Mouse (Mus musculus) liver, embryonic 13.5 days (tissue): Measurements from ENCODE around the gene Ess2. TPM values are rescaled to one million over a fixed set of nuclear protein-coding genes. Genes with fewer than 3 reads are reported as not detected.
A peak's percentile ranks its signal among the peaks of the same experiment; 100 is the strongest.
"Not testable (repeated sequence)": the region's sequence is repeated elsewhere in the genome, so short reads cannot be mapped to it uniquely, and the experiment has no call there.

Experiments used
- ATAC-seq: fragments of 200-750 bp; cut with Nextera tagmentation; 2 replicates; pipeline ENCODE4 v1.8.0; 2017; ENCODE audit warnings: low read depth, mild to moderate bottlenecking, moderate number of reproducible peaks, moderate library complexity
- DNase-seq: peaks from one replicate; pipeline ENCODE4 v3.0.0; 2022
- H3K27ac ChIP-seq: fragments of 300-500 bp; sonication (generic); 2 replicates; pipeline ENCODE4 v1.5.1; 2015; ENCODE audit warnings: moderate library complexity, mild to moderate bottlenecking, inconsistent platforms
- H3K27me3 ChIP-seq: fragments of 300-500 bp; sonication (generic); 2 replicates; pipeline ENCODE4 v1.6.1; 2015; ENCODE audit warnings: mild to moderate bottlenecking, inconsistent platforms
- H3K36me3 ChIP-seq: fragments of 300-500 bp; sonication (generic); 2 replicates; pipeline ENCODE4 v1.6.1; 2015; ENCODE audit warnings: mild to moderate bottlenecking, inconsistent platforms
- H3K4me1 ChIP-seq: fragments of 300-500 bp; sonication (generic); replicated peaks from 2 replicates; pipeline ENCODE4 v1.6.1; 2015; ENCODE audit warnings: inconsistent platforms
- H3K4me2 ChIP-seq: fragments of 300-500 bp; sonication (generic); 2 replicates; pipeline ENCODE4 v1.6.1; 2015; ENCODE audit warnings: inconsistent platforms, mild to moderate bottlenecking, moderate library complexity
- H3K4me3 ChIP-seq: fragments of 300-500 bp; sonication (generic); replicated peaks from 2 replicates; pipeline ENCODE4 v1.5.1; 2015; ENCODE audit warnings: mild to moderate bottlenecking, inconsistent platforms
- H3K9ac ChIP-seq: fragments of 300-500 bp; sonication (generic); 2 replicates; pipeline ENCODE4 v1.6.1; 2015; ENCODE audit warnings: mild to moderate bottlenecking, inconsistent platforms
- H3K9me3 ChIP-seq: fragments of 300-500 bp; sonication (generic); replicated peaks from 2 replicates; pipeline ENCODE4 v1.6.1; 2016; ENCODE audit warnings: inconsistent platforms
- WGBS: fragments of 180-500 bp; shearing (Covaris S2); methylation state at CpG from one replicate; pipeline ENCODE4 v1.1.7; 2015; ENCODE audit not compliant: insufficient replicate concordance; 5-methylcytosine and 5-hydroxymethylcytosine counted together
- polyA plus RNA-seq: library from polyadenylated mRNA; unstranded; fragments of >200 nt; fragmentation: Nextera tagmentation; extraction: Ambion mirVana; gene quantifications from 2 replicates; pipeline ENCODE4 v1.2.1, GENCODE M21; 2015

The Ess2 gene
- 11.7 and 11.8 TPM in 2 replicates for polyA plus RNA-seq

GRCm38 (mm10) chr16:17911052-17911595 is at the start of gene Ess2:
Gene Ess2, minus strand, starts transcription at chr16:17911348.
- peak; percentile 84 for DNase-seq

GRCm38 (mm10) chr16:17956052-17956638 is 45.0 kb upstream of the Ess2 start:
- H3K4me3 ChIP-seq, DNase-seq, ATAC-seq, H3K27ac ChIP-seq, H3K4me2 ChIP-seq, H3K4me1 ChIP-seq, H3K9me3 ChIP-seq, H3K27me3 ChIP-seq, H3K9ac ChIP-seq, H3K36me3 ChIP-seq: not testable (repeated sequence)
- WGBS: 91% methylated on average over 17 of the region's 17 CpGs

More at GRCm38 (mm10) chr16:17911052-17911595, at the start of gene Ess2:
- peaks cover 25% of the 10 kb centered on the region for H3K4me1 ChIP-seq
- H3K4me3 ChIP-seq: peak within 1 kb of the TSS; percentile 74
- under 1% methylated on average over 35 of the region's 35 CpGs for WGBS
- H3K27me3 ChIP-seq: peaks cover 46% of the 10 kb centered on the region
- H3K4me2 ChIP-seq: peak within 1 kb of the TSS; percentile 87
- peak within 1 kb of the TSS; percentile 77 for H3K9ac ChIP-seq
- ATAC-seq: peak; percentile 90
- no peaks in the 10 kb centered on the region for H3K9me3 ChIP-seq
- H3K36me3 ChIP-seq: peaks cover 33% of the 10 kb centered on the region
- peak within 1 kb of the TSS; percentile 57 for H3K27ac ChIP-seq

GRCm38 (mm10) chr16:17951618-17952017 is 40.5 kb upstream of the Ess2 start:
- H3K4me3 ChIP-seq: no peak overlapping the region
- no peak for DNase-seq
- H3K4me2 ChIP-seq: no peak overlapping the region
- no peak overlapping the region for H3K9ac ChIP-seq
- H3K36me3 ChIP-seq: no peaks in the 10 kb centered on the region
- no peaks in the 10 kb centered on the region for H3K4me1 ChIP-seq
- H3K27ac ChIP-seq: no peak overlapping the region
- no peak for ATAC-seq
- no peaks in the 10 kb centered on the region for H3K9me3 ChIP-seq
- H3K27me3 ChIP-seq: no peaks in the 10 kb centered on the region
- 39% methylated on average over 4 of the region's 4 CpGs for WGBS

GRCm38 (mm10) chr16:17950068-17950467 is 38.9 kb upstream of the Ess2 start:
- DNase-seq (no peak), ATAC-seq (no peak)
- 67% methylated on average over 4 of the region's 4 CpGs for WGBS
- H3K4me1 ChIP-seq: no peaks in the 10 kb centered on the region
- no peaks in the 10 kb centered on the region for H3K36me3 ChIP-seq
- no peaks in the 10 kb centered on the region for H3K9me3 ChIP-seq
- no peak overlapping the region for H3K4me2 ChIP-seq
- H3K27me3 ChIP-seq: no peaks in the 10 kb centered on the region
- H3K9ac ChIP-seq: no peak overlapping the region
- no peak overlapping the region for H3K4me3 ChIP-seq
- H3K27ac ChIP-seq: no peak overlapping the region

GRCm38 (mm10) chr16:17949421-17949877 is 38.3 kb upstream of the Ess2 start:
- no peak overlapping the region for H3K4me2 ChIP-seq
- H3K4me1 ChIP-seq: no peaks in the 10 kb centered on the region
- H3K27me3 ChIP-seq: no peaks in the 10 kb centered on the region
- H3K27ac ChIP-seq: no peak overlapping the region
- DNase-seq: no peak
- ATAC-seq: no peak
- H3K36me3 ChIP-seq: no peaks in the 10 kb centered on the region
- 37% methylated on average over 2 of the region's 2 CpGs for WGBS
- H3K9me3 ChIP-seq: no peaks in the 10 kb centered on the region
- H3K4me3 ChIP-seq: no peak overlapping the region
- no peak overlapping the region for H3K9ac ChIP-seq

GRCm38 (mm10) chr16:17945081-17945831 is 34.1 kb upstream of the Ess2 start:
- Histone ChIP-seq H3K27me3 (no peaks in the 10 kb centered on the region), H3K9me3 (no peaks in the 10 kb centered on the region), H3K36me3 (no peaks in the 10 kb centered on the region), H3K4me2 (no peak overlapping the region), H3K9ac (no peak overlapping the region), H3K27ac (no peak overlapping the region), H3K4me1 (no peaks in the 10 kb centered on the region), H3K4me3 (no peak overlapping the region)
- WGBS: 49% methylated on average over 7 of the region's 7 CpGs
- DNase-seq: no peak
- no peak for ATAC-seq

GRCm38 (mm10) chr16:17943466-17943865 is 32.3 kb upstream of the Ess2 start:
- Histone ChIP-seq H3K4me2 (no peak overlapping the region), H3K27ac (no peak overlapping the region), H3K9me3 (no peaks in the 10 kb centered on the region), H3K27me3 (no peaks in the 10 kb centered on the region), H3K9ac (no peak overlapping the region), H3K4me1 (peaks cover 15% of the 10 kb centered on the region), H3K4me3 (no peak overlapping the region), H3K36me3 (no peaks in the 10 kb centered on the region)
- WGBS: 60% methylated on average over 8 of the region's 8 CpGs
- DNase-seq (no peak), ATAC-seq (no peak)

- H3K9me3 ChIP-seq: no peaks in the 10 kb centered on the region
- peak overlapping the region; percentile 20; the same call in 1 of the 2 replicates for H3K9ac ChIP-seq
- 19% methylated on average over 9 of the region's 9 CpGs for WGBS
- no peaks in the 10 kb centered on the region for H3K36me3 ChIP-seq
- H3K4me3 ChIP-seq: no peak overlapping the region; the same call in 1 of the 2 replicates
- ATAC-seq: peak; percentile 88
- peaks cover 40% of the 10 kb centered on the region for H3K4me1 ChIP-seq
- peak overlapping the region; percentile 85 for H3K27ac ChIP-seq
- peak; percentile 68 for DNase-seq
- H3K27me3 ChIP-seq: no peaks in the 10 kb centered on the region
- peak overlapping the region; percentile 44 for H3K4me2 ChIP-seq
These were observed 28.2 kb upstream of the Ess2 start for GRCm38 (mm10) chr16:17939255-17939751.

- Histone ChIP-seq H3K4me3 (no peak overlapping the region), H3K9me3 (no peaks in the 10 kb centered on the region), H3K27me3 (no peaks in the 10 kb centered on the region), H3K27ac (peak overlapping the region; percentile 85), H3K36me3 (no peaks in the 10 kb centered on the region), H3K4me2 (peak overlapping the region; percentile 44), H3K9ac (peak overlapping the region; percentile 20; the same call in 1 of the 2 replicates), H3K4me1 (peaks cover 45% of the 10 kb centered on the region)
- WGBS: 5% methylated on average over 7 of the region's 7 CpGs
- peak; percentile 80 for DNase-seq
- ATAC-seq: peak; percentile 89
These were observed 27.7 kb upstream of the Ess2 start for GRCm38 (mm10) chr16:17938821-17939220.

GRCm38 (mm10) chr16:17938187-17938586 is 27.0 kb upstream of the Ess2 start:
- H3K27ac ChIP-seq: peak overlapping the region; percentile 85
- H3K9me3 ChIP-seq: no peaks in the 10 kb centered on the region
- no peaks in the 10 kb centered on the region for H3K36me3 ChIP-seq
- H3K4me3 ChIP-seq: no peak overlapping the region
- no peaks in the 10 kb centered on the region for H3K27me3 ChIP-seq
- H3K4me2 ChIP-seq: peak overlapping the region; percentile 44; the same call in 1 of the 2 replicates
- peak overlapping the region; percentile 20; the same call in 1 of the 2 replicates for H3K9ac ChIP-seq
- H3K4me1 ChIP-seq: peaks cover 52% of the 10 kb centered on the region
- 25% methylated on average over 7 of the region's 7 CpGs for WGBS
- no peak for DNase-seq
- ATAC-seq: no peak

GRCm38 (mm10) chr16:17936776-17937175 is 25.6 kb upstream of the Ess2 start:
- no peak for ATAC-seq

More at GRCm38 (mm10) chr16:17936776-17937175, 25.6 kb upstream of the Ess2 start:
- Histone ChIP-seq H3K27ac (peak overlapping the region; percentile 47), H3K36me3 (no peaks in the 10 kb centered on the region), H3K4me3 (no peak overlapping the region), H3K4me2 (no peak overlapping the region), H3K9me3 (no peaks in the 10 kb centered on the region), H3K27me3 (no peaks in the 10 kb centered on the region), H3K4me1 (peaks cover 59% of the 10 kb centered on the region), H3K9ac (no peak overlapping the region)
- 75% methylated on average over 10 of the region's 10 CpGs for WGBS
- no peak for DNase-seq
